Mouse (Mus musculus) brain, embryonic 14.5 days (tissue): ENCODE data around the gene Sapcd2.
A peak's percentile ranks its signal among the peaks of the same experiment; 100 is the strongest.

ENCODE experiments used
- CTCF ChIP-seq: fragments of 200-500 bp; IDR thresholded peaks from 2 replicates; pipeline ENCODE4 v1.5.1; 2012; ENCODE audit warnings: inconsistent platforms, mild to moderate bottlenecking, moderate library complexity, borderline replicate concordance; ENCODE audit not compliant: insufficient read depth, insufficient read length; ENCODE audit errors: extremely low read depth
- POLR2A ChIP-seq: fragments of 200-500 bp; IDR thresholded peaks from 2 replicates; pipeline ENCODE4 v1.6.1; 2012; ENCODE audit warnings: mild to moderate bottlenecking, inconsistent platforms, borderline replicate concordance; ENCODE audit not compliant: poor library complexity, insufficient read depth, insufficient read length, severe bottlenecking; ENCODE audit errors: extremely low read depth

GRCm38 (mm10) chr2:25402972-25403601 lies 31.0 kb downstream of the Sapcd2 start:
- TF ChIP-seq POLR2A (0 out of 2 replicates have a peak, but pooled peaks have one; percentile 14), CTCF (no peak)
